Mouse (Mus musculus): ENCODE results near the gene Pnck. TPM values are rescaled to one million over a fixed set of nuclear protein-coding genes. Genes with fewer than 3 reads are reported as not detected.

Pnck gene
- polyA plus RNA-seq (2012), result 1.8 and 2.5 TPM in 2 replicates

DNA sequence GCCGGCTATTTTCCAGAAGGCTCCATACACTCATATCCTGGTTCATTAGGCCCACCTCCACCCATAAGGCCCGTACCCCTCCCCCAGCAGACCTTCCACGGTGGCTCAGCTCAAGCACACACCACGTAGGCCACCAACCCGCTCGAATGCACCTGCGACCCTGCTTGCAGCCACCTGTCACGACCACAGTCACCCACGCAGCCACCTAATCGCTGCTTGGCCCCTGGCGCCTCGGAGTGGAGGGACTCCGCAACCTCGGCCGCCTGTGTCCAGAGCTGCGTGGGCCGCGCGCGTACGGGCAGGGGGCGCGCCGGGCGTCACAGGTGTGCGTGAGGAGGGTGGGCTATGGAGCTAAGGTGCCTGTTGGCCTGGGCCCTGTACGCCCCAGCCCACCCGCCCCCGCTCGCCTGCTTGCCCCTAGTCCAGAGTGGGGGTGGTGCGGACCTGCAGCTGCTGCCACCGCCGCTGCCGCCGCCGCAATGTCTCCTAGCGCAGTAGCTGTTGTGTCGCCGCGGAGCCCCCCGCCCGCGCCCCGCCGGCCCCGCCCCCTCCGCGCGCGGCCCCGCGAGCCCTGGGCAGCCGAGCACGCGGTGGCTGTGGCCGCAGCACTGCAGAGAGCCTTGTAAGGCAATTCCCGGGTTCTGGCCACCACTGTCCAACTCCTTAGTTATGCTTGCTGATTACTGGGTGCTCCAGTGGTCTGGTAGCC, at the start of gene Pnck:
Pnck (minus strand) TSS at position 543 of the 709 bp plus-strand sequence.

DNA sequence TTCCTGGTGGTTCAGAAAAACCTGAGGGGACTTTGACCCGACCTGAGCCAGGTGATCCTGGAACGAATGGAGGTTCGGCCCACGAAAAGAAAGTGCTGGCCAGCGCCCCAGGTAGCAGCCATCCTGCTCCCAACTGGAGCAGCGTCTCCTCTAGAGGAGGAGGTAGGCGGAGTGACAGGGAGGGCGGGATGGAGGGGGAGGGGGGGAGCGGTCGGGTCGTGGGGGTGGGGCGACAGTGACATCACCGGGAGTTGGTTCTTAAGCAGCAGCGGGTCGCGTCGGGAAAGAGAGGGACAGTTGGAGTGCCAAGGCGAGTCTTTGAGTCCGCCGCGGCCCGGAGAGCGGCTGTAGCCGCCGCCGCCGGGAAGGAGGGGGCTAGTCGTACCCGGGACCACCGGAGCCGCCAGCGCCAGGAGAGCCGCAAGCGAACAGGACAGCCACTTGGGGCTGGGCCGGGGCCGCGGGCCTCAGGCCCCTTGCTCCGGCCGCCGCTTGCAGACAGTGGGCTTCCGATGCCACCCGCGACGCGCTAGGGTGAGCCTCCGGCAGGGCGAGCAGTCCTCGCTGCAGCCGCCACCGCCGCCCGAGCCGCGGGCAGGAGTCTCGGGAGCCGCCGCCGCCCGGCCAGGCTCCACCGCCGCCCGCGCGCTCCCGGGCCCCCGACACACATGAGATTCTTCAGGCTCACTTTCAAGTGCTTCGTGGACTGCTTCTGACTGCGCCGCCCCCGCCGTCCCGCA, 13.1 kb upstream of the Pnck start, which contains the start of gene Slc6a8:
Slc6a8 (plus strand) TSS at position 272 of the 740 bp plus-strand sequence.

DNA sequence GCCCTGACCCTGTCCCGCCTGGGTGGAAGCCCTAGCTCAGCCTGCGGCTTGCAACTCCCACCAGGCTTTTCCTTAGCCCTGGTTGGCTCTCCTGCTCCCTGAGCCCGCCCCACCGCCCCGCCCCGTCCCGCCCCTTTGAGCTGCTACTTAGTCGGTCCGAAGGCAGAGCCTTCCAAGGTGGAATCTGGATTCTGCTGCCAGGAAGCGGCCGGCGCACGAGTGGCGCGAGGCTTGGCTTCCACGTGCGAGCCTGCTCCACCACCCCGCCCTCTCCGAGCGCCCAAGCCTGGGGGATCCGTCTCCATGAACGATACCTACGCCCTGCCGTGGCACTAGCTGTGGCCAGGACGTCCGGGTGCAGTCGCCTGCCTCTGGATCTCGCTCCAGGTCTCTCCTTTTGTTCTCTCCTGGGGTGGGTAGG, 20.7 kb downstream of the Pnck start, which contains the start of gene Dusp9:
Dusp9 (plus strand) TSS at position 165 of the 421 bp plus-strand sequence.

Other genes starting within 250 kb of the Pnck start
- 0.02 TPM in 1 of 2 replicates, not detected in the other for gene Zfp92, start 249.0 kb downstream of the Pnck start, polyA plus RNA-seq (2012)
- not detected in 2 replicates for gene Trex2, start 224.8 kb downstream of the Pnck start, polyA plus RNA-seq (2012)
- 4.3 and 6.6 TPM in 2 replicates for gene Haus7, start 201.1 kb downstream of the Pnck start, polyA plus RNA-seq (2012)
- 0.44 and 0.81 TPM in 2 replicates for gene Bgn, start 176.5 kb downstream of the Pnck start, polyA plus RNA-seq (2012)
- not detected in 2 replicates for gene Atp2b3, start 157.0 kb downstream of the Pnck start, polyA plus RNA-seq (2012)
- 0.94 and 1.2 TPM in 2 replicates for gene Dusp9, start 20.7 kb downstream of the Pnck start, polyA plus RNA-seq (2012)
- gene Slc6a8, start 13.0 kb upstream of the Pnck start, polyA plus RNA-seq (2012), result 1.2 and 1.5 TPM in 2 replicates
- 24.4 and 24.8 TPM in 2 replicates for gene Bcap31, start 56.1 kb upstream of the Pnck start, polyA plus RNA-seq (2012)
- gene Abcd1, start 56.5 kb upstream of the Pnck start, polyA plus RNA-seq (2012), result 52.2 and 64.9 TPM in 2 replicates
- gene Plxnb3, start 97.0 kb upstream of the Pnck start, polyA plus RNA-seq (2012), result 0.05 and 0.28 TPM in 2 replicates
- 0.09 and 0.21 TPM in 2 replicates for gene Srpk3, start 114.3 kb upstream of the Pnck start, polyA plus RNA-seq (2012)
- 32.7 and 38.6 TPM in 2 replicates for gene Idh3g, start 126.8 kb upstream of the Pnck start, polyA plus RNA-seq (2012)
- gene Ssr4, start 126.9 kb upstream of the Pnck start, polyA plus RNA-seq (2012), result 25.8 and 39.7 TPM in 2 replicates
- gene Pdzd4, start 164.9 kb upstream of the Pnck start, polyA plus RNA-seq (2012), result 0.97 and 1.5 TPM in 2 replicates
- gene Avpr2, start 232.0 kb upstream of the Pnck start, polyA plus RNA-seq (2012), result not detected in 2 replicates
- gene L1cam, start 236.0 kb upstream of the Pnck start, polyA plus RNA-seq (2012), result 1.2 and 1.6 TPM in 2 replicates